Comparison of ENCODE assay signal across 8 mouse cellular contexts in the genomic region with DNA sequence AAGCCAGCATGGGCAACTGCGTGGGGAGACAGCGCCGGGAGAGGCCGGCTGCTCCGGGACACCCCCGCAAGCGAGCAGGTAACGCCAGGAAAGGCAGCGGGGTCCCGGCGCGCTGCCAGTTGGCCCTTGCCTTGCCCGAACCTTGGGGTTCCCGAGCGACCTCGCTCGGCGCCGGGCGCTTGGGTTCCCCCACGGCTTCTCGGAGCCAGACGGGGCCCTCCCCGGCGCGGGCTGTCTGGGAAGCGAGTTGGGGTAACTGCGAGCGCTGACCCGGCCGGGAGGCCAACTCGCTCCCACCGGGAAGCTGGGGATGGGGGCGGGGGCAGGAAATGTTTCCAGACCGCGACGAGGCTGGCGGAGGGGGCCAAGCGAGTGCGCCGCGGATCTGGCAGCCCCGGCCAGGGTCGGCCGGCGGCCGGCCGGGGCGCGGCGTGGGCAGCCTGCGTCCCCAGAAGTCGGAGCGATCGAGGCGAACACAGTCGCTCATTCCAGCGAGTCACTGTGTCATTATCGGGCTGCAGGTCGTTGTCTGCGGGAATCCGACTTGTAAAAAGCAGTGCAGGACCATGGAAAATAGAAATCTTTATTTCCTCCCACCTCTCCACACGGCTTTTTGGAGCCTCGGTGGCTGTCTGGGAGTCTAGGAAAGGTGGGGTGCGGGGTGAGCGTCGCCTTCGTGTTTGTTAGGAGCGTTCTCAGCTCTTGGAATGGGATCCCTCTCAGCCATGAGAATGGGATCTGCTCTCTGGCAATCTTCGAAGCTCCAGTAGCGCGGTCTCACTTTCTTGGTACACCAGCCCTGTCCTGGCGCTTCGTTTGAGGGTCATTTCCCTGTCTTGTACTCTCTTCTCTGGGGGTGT. TPM values are rescaled to one million over a fixed set of nuclear protein-coding genes. Genes with fewer than 3 reads are reported as not detected.
A peak's percentile ranks its signal among the peaks of the same experiment; 100 is the strongest.
DNase-seq lines count a peak whose midpoint lies in the region; ATAC-seq lines count a peak whose summit lies in the region.

No protein-coding gene starts in this region.

- no peaks in the 10 kb centered on the region; the same call in 1 of the 2 replicates for H3K27me3 ChIP-seq in embryonic facial prominence, embryonic 11.5 days (ENCODE audit: control insufficient read depth, insufficient read depth, low read length)
- no peaks in the 10 kb centered on the region for H3K27me3 ChIP-seq in heart, embryonic 13.5 days (replicated peaks)
- H3K27me3 ChIP-seq in midbrain, embryonic 13.5 days = peaks cover 20% of the 10 kb centered on the region
- H3K27me3 ChIP-seq in stomach, embryonic 16.5 days (ENCODE audit: control insufficient read depth, insufficient read depth, low read length) = no peaks in the 10 kb centered on the region

- under 1% methylated on average over 74 of the region's 74 CpGs for WGBS in embryonic facial prominence, embryonic 11.5 days
- WGBS in heart, embryonic 13.5 days = under 1% methylated on average over 74 of the region's 74 CpGs
- under 1% methylated on average over 74 of the region's 74 CpGs for WGBS in midbrain, embryonic 13.5 days
- WGBS in stomach, embryonic 16.5 days = under 1% methylated on average over 74 of the region's 74 CpGs

- no peaks in the 10 kb centered on the region for H3K9me3 ChIP-seq in embryonic facial prominence, embryonic 11.5 days (replicated peaks; ENCODE audit: control insufficient read depth, low read length)
- no peaks in the 10 kb centered on the region for H3K9me3 ChIP-seq in heart, embryonic 13.5 days
- no peaks in the 10 kb centered on the region for H3K9me3 ChIP-seq in midbrain, embryonic 13.5 days
- no peaks in the 10 kb centered on the region for H3K9me3 ChIP-seq in stomach, embryonic 16.5 days (replicated peaks; ENCODE audit: control insufficient read depth, low read length)

- H3K4me1 ChIP-seq in embryonic facial prominence, embryonic 11.5 days (ENCODE audit: control insufficient read depth, insufficient read depth, low read length) = peaks cover 2% of the 10 kb centered on the region; the same call in 1 of the 2 replicates
- H3K4me1 ChIP-seq in heart, embryonic 13.5 days = peaks cover 29% of the 10 kb centered on the region
- H3K4me1 ChIP-seq in midbrain, embryonic 13.5 days (replicated peaks) = peaks cover 22% of the 10 kb centered on the region
- peaks cover 12% of the 10 kb centered on the region for H3K4me1 ChIP-seq in stomach, embryonic 16.5 days (ENCODE audit: control insufficient read depth, insufficient read depth, low read length)

- no peak for ATAC-seq in embryonic facial prominence, embryonic 11.5 days (replicated peaks; ENCODE audit: insufficient number of reproducible peaks, low FRiP score, low TSS enrichment, low read depth)
- no peak for ATAC-seq in heart, embryonic 13.5 days (ENCODE audit: extremely low read depth, insufficient number of reproducible peaks, low FRiP score, low TSS enrichment)
- peak; percentile 15; the same call in 1 of the 2 replicates for ATAC-seq in midbrain, embryonic 13.5 days
- ATAC-seq in stomach, embryonic 16.5 days (ENCODE audit: insufficient read depth, low FRiP score) = no peak

- intact Hi-C loops in left cerebral cortex, postnatal 10 days (cut with DNase I) = loop anchor here (5.0 kb wide), 1 partner anchor 40 kb away; no protein-coding TSS in a partner anchor
- intact Hi-C loops in left cerebral cortex, postnatal 4 days (cut with DNase I) = loop anchor here (5.0 kb wide), 1 partner anchor 40 kb away; no protein-coding TSS in a partner anchor

- H3K36me3 ChIP-seq in embryonic facial prominence, embryonic 11.5 days (replicated peaks; ENCODE audit: control insufficient read depth, insufficient read depth, low read depth, low read length) = no peaks in the 10 kb centered on the region
- no peaks in the 10 kb centered on the region for H3K36me3 ChIP-seq in heart, embryonic 13.5 days
- H3K36me3 ChIP-seq in midbrain, embryonic 13.5 days = no peaks in the 10 kb centered on the region
- H3K36me3 ChIP-seq in stomach, embryonic 16.5 days (ENCODE audit: control insufficient read depth, insufficient read depth, low read length) = no peaks in the 10 kb centered on the region

- H3K9ac ChIP-seq in embryonic facial prominence, embryonic 11.5 days (replicated peaks; ENCODE audit: low read length) = peak overlapping the region; percentile 77
- peak overlapping the region; percentile 96 for H3K9ac ChIP-seq in heart, embryonic 13.5 days
- H3K9ac ChIP-seq in midbrain, embryonic 13.5 days (replicated peaks) = peak overlapping the region; percentile 78
- peak overlapping the region; percentile 91 for H3K9ac ChIP-seq in stomach, embryonic 16.5 days (ENCODE audit: low read length)

- peak; percentile 21 to 83 for DNase-seq in left cerebral cortex, postnatal 10 days (ENCODE audit: extremely low spot score in 1 of 2, low spot score in 2 of 2)
- DNase-seq in left cerebral cortex, postnatal 4 days = no peak
- DNase-seq in adrenal gland, adult 18-20 months (ENCODE audit: low spot score in 2 of 2) = peak; percentile 63 to 69
- peak; percentile 49 for DNase-seq in embryonic facial prominence, embryonic 11.5 days (ENCODE audit: low spot score)
- peak; percentile 51 to 77 for DNase-seq in kidney, postnatal 25 days

- H3K4me3 ChIP-seq in embryonic facial prominence, embryonic 11.5 days (ENCODE audit: low read depth, low read length) = peak overlapping the region; percentile 84
- peak overlapping the region; percentile 96 for H3K4me3 ChIP-seq in heart, embryonic 13.5 days
- peak overlapping the region; percentile 86 for H3K4me3 ChIP-seq in midbrain, embryonic 13.5 days (replicated peaks)
- H3K4me3 ChIP-seq in stomach, embryonic 16.5 days (replicated peaks; ENCODE audit: low read length) = peak overlapping the region; percentile 96

- peak overlapping the region; percentile 76 for H3K27ac ChIP-seq in embryonic facial prominence, embryonic 11.5 days (replicated peaks; ENCODE audit: low read depth, low read length)
- H3K27ac ChIP-seq in heart, embryonic 13.5 days (replicated peaks) = peak overlapping the region; percentile 92
- H3K27ac ChIP-seq in midbrain, embryonic 13.5 days = peak overlapping the region; percentile 51
- H3K27ac ChIP-seq in stomach, embryonic 16.5 days (ENCODE audit: low read length) = peak overlapping the region; percentile 90

- H3K4me2 ChIP-seq in embryonic facial prominence, embryonic 11.5 days (ENCODE audit: low read depth, low read length) = peak overlapping the region; percentile 99
- H3K4me2 ChIP-seq in heart, embryonic 13.5 days = peak overlapping the region; percentile 85
- H3K4me2 ChIP-seq in midbrain, embryonic 13.5 days (replicated peaks) = peak overlapping the region; percentile 100
- peak overlapping the region; percentile 80 for H3K4me2 ChIP-seq in stomach, embryonic 16.5 days (ENCODE audit: low read depth, low read length)

RNA-seq across cellular contexts. Expression of gene Ubtd1, which starts 0.6 kb away (rescaled TPM):
- 10 to 100 TPM; 13.2 to 13.4 TPM for total RNA-seq in left cerebral cortex, postnatal 10 days (2021)
- total RNA-seq in left cerebral cortex, postnatal 4 days (2021) = 10 to 100 TPM; 12.7 to 13.5 TPM
- 10 to 100 TPM; 16.4 to 17.4 TPM for total RNA-seq in adrenal gland, adult 18-20 months (2021)
- 7.1 and 8.8 TPM in 2 replicates for polyA plus RNA-seq in embryonic facial prominence, embryonic 11.5 days (2014; fragmentation: Nextera tagmentation; extraction: Ambion mirVana)
- polyA plus RNA-seq in heart, embryonic 13.5 days (2015; fragmentation: Nextera tagmentation; extraction: Ambion mirVana) = 12.8 and 14.6 TPM in 2 replicates
- 6.4 and 7.3 TPM in 2 replicates for polyA plus RNA-seq in midbrain, embryonic 13.5 days (2015; fragmentation: Nextera tagmentation; extraction: Ambion mirVana)
- polyA plus RNA-seq in stomach, embryonic 16.5 days (2015; fragmentation: Nextera tagmentation; extraction: Ambion mirVana) = 13.4 and 14.8 TPM in 2 replicates

RNA-seq across cellular contexts. Expression of gene Mms19, which starts 1.2 kb away (rescaled TPM):
- 10 to 100 TPM; 30.1 to 39.8 TPM for total RNA-seq in left cerebral cortex, postnatal 10 days (2021)
- 10 to 100 TPM; 38.4 to 51.1 TPM for total RNA-seq in left cerebral cortex, postnatal 4 days (2021)
- 10 to 100 TPM; 17.3 to 22.1 TPM for total RNA-seq in adrenal gland, adult 18-20 months (2021)
- 37.8 and 39.1 TPM in 2 replicates for polyA plus RNA-seq in embryonic facial prominence, embryonic 11.5 days (2014; fragmentation: Nextera tagmentation; extraction: Ambion mirVana)
- 17.2 and 22.1 TPM in 2 replicates for polyA plus RNA-seq in heart, embryonic 13.5 days (2015; fragmentation: Nextera tagmentation; extraction: Ambion mirVana)
- 32.4 and 34.8 TPM in 2 replicates for polyA plus RNA-seq in midbrain, embryonic 13.5 days (2015; fragmentation: Nextera tagmentation; extraction: Ambion mirVana)
- polyA plus RNA-seq in stomach, embryonic 16.5 days (2015; fragmentation: Nextera tagmentation; extraction: Ambion mirVana) = 27.6 and 31.5 TPM in 2 replicates

RNA-seq across cellular contexts. Expression of gene Zdhhc16, which starts 48.9 kb away (rescaled TPM):
- 10 to 100 TPM; 55.0 to 69.5 TPM for total RNA-seq in left cerebral cortex, postnatal 10 days (2021)
- total RNA-seq in left cerebral cortex, postnatal 4 days (2021) = 10 to 100 TPM; 67.6 to 72.9 TPM
- 10 to 100 TPM; 26.3 to 29.6 TPM for total RNA-seq in adrenal gland, adult 18-20 months (2021)
- polyA plus RNA-seq in embryonic facial prominence, embryonic 11.5 days (2014; fragmentation: Nextera tagmentation; extraction: Ambion mirVana) = 64.0 and 71.1 TPM in 2 replicates
- polyA plus RNA-seq in heart, embryonic 13.5 days (2015; fragmentation: Nextera tagmentation; extraction: Ambion mirVana) = 55.3 and 57.5 TPM in 2 replicates
- polyA plus RNA-seq in midbrain, embryonic 13.5 days (2015; fragmentation: Nextera tagmentation; extraction: Ambion mirVana) = 86.1 and 87.6 TPM in 2 replicates
- 76.2 and 76.6 TPM in 2 replicates for polyA plus RNA-seq in stomach, embryonic 16.5 days (2015; fragmentation: Nextera tagmentation; extraction: Ambion mirVana)

RNA-seq across cellular contexts. Expression of gene Exosc1, which starts 48.9 kb away (rescaled TPM):
- 10 to 100 TPM; 23.7 to 29.0 TPM for total RNA-seq in left cerebral cortex, postnatal 10 days (2021)
- 10 to 100 TPM; 30.8 to 36.8 TPM for total RNA-seq in left cerebral cortex, postnatal 4 days (2021)
- 10 to 100 TPM; 25.8 to 26.8 TPM for total RNA-seq in adrenal gland, adult 18-20 months (2021)
- 80.3 and 82.4 TPM in 2 replicates for polyA plus RNA-seq in embryonic facial prominence, embryonic 11.5 days (2014; fragmentation: Nextera tagmentation; extraction: Ambion mirVana)
- polyA plus RNA-seq in heart, embryonic 13.5 days (2015; fragmentation: Nextera tagmentation; extraction: Ambion mirVana) = 46.5 and 47.1 TPM in 2 replicates
- 68.5 and 70.0 TPM in 2 replicates for polyA plus RNA-seq in midbrain, embryonic 13.5 days (2015; fragmentation: Nextera tagmentation; extraction: Ambion mirVana)
- polyA plus RNA-seq in stomach, embryonic 16.5 days (2015; fragmentation: Nextera tagmentation; extraction: Ambion mirVana) = 63.0 and 64.4 TPM in 2 replicates

RNA-seq across cellular contexts. Expression of gene Ankrd2, which starts 53.6 kb away (rescaled TPM):
- under 1 TPM in 1 of 2 experiments, not detected in 1; 0.32 TPM for total RNA-seq in left cerebral cortex, postnatal 10 days (2021)
- total RNA-seq in left cerebral cortex, postnatal 4 days (2021) = not detected
- total RNA-seq in adrenal gland, adult 18-20 months (2021) = under 1 TPM; 0.64 to 0.76 TPM
- polyA plus RNA-seq in embryonic facial prominence, embryonic 11.5 days (2014; fragmentation: Nextera tagmentation; extraction: Ambion mirVana) = not detected in 2 replicates
- not detected in 2 replicates for polyA plus RNA-seq in heart, embryonic 13.5 days (2015; fragmentation: Nextera tagmentation; extraction: Ambion mirVana)
- polyA plus RNA-seq in midbrain, embryonic 13.5 days (2015; fragmentation: Nextera tagmentation; extraction: Ambion mirVana) = 0.19 and 0.31 TPM in 2 replicates
- 0.84 TPM in 1 of 2 replicates, not detected in the other for polyA plus RNA-seq in stomach, embryonic 16.5 days (2015; fragmentation: Nextera tagmentation; extraction: Ambion mirVana)
